Mouse (Mus musculus) embryo, embryonic 11 days (tissue): ENCODE measurements around the gene Cphx3.
"Not testable (repeated sequence)": the region's sequence is repeated elsewhere in the genome, so short reads cannot be mapped to it uniquely, and the experiment has no call there.

ENCODE experiments used
- DNase-seq: peaks from one replicate; pipeline ENCODE4 v3.0.0-alpha.2; 2015

Gene Cphx3

DNA sequence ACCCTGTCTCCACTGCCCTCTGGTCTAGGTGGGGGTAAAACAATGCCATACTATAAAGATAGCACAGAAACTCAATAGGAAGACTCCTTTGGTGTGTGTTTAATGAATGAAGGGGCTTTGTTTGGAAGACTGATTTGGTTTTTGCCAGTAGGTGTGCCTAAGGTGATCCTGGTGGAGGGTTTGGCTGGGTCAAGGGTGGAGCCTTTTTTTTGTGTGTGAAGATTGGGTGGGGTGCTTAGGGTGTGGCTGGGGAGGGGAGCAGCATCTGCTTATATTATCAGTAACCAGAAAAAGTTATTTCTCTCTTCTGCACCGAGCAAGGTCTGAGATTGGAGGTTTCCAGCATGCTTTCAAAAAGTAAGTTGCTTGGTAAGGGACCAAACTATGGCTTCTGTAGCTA is at the start of gene Cphx3:
TSS of gene Cphx3 (plus strand) at position 301 of the 400 bp plus-strand sequence.
- not testable (repeated sequence) for DNase-seq

DNA sequence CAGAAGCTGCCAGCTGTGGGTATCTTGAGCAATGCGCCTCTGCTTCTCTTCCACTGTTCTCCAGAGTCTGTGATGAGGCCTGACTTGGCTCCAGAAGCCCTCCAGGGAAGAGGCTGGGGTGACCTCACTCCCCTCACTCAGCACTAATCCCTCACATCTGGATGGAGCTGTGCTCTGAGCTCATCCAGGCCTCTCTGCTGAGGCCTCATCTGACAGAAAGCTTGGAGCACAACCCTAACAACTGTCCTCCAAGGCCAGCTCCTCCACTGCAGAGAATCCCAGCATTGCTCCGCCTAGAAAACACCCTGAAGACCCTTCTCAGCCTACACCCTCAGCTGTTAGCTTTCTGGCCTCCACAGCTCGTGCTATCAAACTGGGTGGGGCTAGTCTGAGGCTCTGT is 47.7 kb upstream of the Cphx3 start:
- DNase-seq: not testable (repeated sequence)

DNA sequence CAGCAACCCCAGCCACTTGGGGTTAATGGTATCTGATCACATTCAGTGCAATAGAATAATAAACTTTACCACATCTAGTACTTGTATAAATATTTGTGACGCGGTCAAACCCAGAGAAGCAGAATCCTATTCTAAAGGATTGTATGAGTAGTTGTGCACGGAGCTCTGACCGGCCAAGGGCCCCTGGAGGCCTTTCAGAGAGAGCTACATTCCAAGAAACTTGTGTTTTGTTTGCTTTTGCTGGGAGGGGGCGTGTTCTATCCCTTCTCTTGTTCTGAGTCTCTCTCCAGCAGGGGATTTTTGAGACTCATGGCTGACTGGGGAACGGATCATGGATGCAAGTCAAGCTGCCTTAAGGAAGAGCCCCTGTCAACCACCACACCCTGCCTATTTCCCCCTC is 46.7 kb upstream of the Cphx3 start:
- not testable (repeated sequence) for DNase-seq

DNA sequence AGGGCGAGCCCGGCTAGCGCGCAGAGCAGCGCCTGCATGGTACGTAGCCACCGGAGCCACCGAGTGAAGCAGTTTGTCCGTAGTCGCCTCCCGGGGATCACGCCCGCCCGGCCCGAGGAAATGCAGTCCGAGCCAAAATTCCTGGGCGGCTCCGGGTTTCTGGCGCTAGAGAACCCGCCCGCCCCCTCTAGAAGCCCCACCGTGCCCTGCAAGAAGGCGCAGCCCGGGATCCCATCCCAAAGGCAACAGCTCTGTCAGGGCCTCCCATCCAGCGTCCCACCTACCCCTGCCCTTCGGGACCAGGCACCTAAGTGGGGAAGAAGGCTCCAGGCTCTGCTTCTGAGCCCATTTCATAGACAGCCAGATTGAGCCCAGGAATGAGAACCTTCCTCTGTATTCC is 39.5 kb upstream of the Cphx3 start, which contains the start of gene Gm9780:
TSS of gene Gm9780 (minus strand) at position 101 of the 400 bp plus-strand sequence.
- not testable (repeated sequence) for DNase-seq

DNA sequence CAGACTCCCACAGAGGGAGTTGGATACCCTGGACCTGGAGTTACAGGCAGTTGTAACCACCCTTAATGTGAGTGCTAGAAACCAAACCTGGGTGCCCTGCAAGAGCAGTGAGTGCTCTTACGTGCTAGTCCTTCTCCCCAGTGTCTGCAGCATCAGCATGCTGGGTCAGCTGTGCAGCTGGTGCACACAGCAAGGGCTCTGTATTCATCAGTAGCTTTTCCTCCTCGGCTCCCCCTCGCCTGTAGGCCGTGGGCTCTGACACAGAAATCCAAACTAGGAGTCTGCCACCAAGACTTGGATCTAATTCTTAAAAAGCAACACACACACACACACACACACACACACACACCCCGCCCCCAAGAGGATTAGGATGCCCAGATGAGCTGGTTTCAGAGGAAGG is 37.1 kb upstream of the Cphx3 start:
- DNase-seq: not testable (repeated sequence)

DNA sequence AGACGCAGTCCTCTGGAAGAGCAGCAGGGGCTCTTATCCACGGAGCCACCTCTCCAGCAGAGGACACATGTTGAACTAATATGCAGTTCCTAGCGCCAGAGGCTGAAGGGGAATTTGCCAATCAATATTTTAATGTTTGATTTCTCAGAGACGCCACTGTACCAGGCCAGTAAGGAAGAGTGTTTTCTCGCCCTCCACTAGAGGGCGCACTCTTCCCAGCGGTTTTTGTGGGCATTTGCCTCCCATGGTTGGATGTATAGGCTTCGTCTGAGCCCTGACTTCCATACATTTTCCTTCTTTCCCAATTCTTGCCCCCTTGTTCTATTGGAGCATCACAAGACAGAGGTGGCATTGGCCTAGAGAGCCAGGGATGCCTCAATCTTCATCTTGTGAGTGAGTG is 35.1 kb upstream of the Cphx3 start:
- not testable (repeated sequence) for DNase-seq

DNA sequence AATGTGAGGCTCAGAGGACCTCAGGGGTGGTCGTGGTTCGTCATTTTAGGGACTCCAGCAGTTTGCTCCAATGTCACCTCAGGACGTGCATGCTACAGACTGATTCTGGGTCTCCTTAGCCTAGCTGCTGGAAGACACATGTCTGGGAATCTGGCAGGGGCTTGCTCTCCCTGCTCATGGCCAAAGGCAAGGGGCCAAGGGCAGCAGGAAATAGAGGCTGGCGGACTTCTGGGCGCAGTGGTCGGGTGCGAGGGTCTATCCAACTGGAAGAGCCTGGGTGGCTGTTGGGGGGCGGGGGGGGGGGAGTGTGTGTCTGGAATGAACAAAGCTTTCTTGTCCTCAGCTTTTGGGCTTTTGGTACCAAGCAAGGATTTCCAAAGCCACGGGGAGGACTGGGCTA is 33.3 kb upstream of the Cphx3 start:
- not testable (repeated sequence) for DNase-seq

DNA sequence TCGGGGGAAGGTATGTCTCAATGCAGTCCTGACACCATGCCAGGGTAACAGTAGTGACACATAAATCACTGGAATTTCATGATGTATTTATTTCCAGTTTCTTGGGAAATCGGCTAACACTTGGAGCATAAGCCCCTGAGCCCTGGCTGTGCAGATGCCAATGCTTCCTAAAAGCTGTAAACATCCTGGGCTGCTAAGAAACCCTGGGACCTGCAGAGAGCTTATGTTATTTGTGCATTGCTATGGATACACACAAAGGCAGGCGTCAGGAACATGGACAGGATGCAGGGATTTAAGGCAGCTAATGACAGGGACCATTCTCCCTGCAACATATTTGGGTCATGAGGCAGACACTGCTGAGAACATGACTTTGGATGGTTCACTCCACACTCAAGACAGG is 23.9 kb upstream of the Cphx3 start:
- DNase-seq: not testable (repeated sequence)

DNA sequence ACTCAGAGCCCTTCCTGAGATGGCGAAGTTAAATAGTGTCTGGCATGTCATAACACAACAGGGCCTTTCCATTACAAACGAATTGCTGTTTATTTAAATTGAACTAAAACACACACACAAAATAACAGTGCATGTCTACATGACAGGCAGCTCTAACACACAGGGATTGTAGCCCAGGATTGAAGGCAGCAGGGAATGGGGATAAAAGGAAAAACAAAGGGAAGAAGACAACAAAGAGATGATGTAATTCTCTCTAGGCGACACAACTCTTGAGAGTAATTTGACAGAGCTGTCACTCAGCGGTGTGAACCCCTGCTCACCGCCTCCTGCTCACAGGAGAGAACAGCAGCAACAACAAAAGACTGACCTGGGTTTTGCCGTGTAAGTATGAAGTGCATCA is 22.7 kb upstream of the Cphx3 start:
- not testable (repeated sequence) for DNase-seq

DNA sequence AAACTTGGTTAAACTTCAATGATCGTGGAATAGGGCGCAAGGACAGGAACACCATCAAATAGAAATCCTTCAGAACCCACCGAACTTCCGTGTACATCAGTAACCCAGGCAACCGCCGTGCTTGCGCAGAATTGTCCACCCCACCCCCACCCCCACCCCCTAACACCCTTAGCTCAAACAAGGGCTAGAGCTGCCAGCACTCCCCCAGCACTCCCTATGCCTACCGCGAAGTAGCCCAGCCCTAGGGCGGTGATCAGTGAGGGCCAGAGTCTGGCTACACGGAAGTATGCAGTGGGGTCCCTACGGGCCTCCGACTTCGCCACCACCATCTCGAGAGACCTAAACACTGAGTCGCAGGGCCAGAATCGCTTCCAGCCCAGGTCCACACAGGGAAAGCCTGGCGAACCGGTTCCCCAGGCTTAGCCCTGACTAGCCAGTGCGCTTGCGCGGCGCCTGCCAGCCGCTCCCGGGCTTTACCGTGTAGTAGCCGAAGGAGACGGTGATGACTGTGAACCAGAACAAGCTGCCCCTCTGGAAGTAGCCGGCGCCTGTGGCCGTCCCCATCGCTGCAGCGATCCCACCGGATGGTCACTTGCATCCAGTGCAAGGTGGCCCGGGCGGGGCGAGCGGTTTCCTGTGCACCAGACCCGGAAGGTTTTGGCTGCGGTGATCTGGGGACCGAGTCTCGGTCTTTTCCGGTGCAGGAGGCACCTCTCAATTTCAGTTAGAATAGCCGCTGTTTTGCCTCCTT is 15.3 kb upstream of the Cphx3 start:
- not testable (repeated sequence) for DNase-seq

DNA sequence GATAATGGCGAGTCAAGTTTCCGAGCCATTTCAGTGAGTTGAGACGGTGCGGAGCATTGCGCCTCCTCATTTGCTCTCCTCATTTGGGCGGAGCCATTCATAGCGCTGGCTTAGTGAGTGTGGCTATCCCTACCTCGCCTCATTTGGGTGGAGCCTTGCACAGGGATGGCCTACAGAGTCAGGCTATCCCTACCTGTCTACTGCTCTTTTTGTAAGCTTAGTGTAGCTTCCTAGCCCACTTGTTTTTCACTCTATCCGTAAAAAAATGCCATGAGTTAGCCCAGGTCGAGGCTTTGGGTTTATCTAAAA is 14.8 kb upstream of the Cphx3 start, which contains the start of gene Tmem254c:
TSS of gene Tmem254c (minus strand) at position 31 of the 309 bp plus-strand sequence.
- not testable (repeated sequence) for DNase-seq

DNA sequence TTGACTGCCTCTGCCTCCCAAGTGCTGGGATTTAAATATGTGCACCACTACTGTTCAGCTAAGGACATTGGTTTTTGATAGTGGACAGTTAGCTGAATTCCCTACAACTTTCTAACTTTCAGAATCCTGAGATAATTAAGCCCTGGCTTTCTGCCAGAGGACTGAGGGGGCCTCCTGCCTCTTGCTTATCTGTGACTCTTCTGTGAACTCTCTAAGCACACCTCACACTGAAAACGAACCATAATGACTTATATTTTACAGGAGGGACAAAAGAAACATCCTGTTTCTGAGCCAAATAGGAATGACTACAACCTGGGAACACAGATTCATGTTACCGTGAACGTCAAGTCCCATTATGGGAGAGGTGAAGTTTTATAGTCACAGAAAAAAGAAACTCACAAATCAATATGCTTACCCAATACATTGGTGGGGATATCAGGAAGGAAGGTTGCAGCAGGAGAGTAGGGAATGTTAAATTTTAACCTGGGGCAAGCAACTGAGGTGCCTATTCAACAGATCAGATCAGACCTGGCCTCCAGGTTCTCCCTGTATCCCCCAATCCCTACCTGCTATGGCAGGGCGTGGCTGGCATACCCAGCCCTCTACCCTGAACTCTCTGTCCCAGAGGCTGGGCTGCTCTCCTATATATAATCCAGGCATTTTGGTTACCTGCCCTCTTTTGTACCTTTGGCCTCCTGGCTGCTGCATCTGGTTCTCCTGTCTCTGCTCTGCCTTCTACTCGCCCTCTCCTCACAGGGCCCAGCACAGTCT is 5.3 kb upstream of the Cphx3 start:
- not testable (repeated sequence) for DNase-seq

DNA sequence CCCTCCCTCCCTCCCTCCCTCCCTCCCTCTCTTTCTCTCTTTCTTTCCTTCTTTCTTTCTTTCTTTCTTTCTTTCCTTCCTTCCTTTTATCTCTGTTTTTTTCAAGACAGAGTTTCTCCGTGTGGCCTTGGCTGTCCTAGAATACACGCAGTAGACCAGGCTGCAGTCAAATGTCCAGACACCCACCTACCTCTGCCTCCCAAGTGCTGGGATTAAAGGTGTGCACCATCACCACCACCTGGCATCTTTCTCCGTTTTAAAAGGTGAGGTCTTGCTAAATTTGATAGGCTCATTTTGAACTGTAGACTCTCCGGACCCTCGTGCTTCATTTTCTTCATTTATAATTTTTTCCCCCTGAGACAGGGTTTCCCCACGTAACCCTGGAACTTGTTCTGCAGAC is 881 bp upstream of the Cphx3 start, which contains the start of gene Cphx2:
TSS of gene Cphx2 (plus strand) at position 301 of the 400 bp plus-strand sequence.
- not testable (repeated sequence) for DNase-seq

DNA sequence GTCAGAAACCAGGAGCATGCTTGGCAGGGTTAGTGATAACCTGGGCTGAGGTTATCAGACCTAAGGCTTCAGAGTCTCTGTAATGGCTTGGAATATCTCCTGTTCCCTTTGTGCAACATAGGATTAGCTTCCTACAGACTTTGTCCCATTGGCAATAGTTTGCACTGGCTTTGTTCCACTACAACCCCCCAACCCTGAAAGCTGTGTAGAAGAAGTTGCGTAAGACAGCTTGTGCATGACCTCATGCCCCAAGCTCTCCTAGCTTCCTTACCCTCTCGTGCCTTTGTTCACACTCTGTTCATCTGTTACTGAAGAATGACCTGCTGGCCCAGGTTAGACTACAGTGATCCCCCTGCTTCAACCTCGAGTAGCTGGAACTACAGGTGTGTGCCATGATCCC is 15.5 kb downstream of the Cphx3 start:
- DNase-seq: not testable (repeated sequence)

DNA sequence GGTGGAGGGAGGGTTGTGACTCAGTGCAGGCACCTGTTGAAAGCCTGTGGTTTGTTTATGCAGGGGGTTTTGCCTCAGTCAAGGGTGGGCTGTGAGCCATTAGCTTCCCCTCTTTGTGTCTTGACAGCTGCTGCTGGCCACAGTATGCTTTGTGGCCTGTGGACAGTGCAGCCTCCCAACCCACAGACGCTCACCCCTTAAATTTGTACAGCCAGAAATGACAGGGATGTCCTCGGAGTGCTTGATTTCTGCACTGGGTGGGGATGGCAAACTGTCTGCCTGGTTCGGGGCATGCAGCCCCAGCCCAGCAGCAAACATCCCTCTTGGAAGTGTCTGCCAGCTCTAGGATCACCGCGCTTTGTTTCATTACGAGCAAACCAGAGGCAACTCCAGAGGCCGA is 36.1 kb downstream of the Cphx3 start, which contains the start of gene Duxbl2:
TSS of gene Duxbl2 (plus strand) at position 200 of the 400 bp plus-strand sequence.
- not testable (repeated sequence) for DNase-seq

DNA sequence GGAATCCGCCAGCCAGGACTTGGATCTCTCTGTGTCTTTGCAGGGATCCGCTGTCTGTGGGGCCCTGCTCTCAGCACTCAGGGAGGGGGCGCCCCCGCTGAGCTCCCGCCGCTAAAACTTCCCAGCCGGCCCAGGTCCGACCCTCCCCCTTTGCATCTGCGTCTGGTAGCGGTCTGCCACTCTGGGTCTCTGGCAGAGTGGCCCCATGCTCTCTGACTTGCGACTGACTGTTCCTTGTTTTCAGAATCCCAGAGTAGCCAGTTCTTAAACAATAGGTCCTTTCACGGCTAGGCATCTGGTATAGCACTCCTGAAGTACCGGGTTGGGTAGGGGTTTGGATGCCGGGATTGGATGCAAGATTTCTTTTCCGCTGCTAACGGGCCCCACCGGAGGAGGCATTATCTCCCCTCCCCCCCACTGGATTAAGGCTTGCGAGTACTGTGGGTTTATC is 36.5 kb downstream of the Cphx3 start:
- not testable (repeated sequence) for DNase-seq

DNA sequence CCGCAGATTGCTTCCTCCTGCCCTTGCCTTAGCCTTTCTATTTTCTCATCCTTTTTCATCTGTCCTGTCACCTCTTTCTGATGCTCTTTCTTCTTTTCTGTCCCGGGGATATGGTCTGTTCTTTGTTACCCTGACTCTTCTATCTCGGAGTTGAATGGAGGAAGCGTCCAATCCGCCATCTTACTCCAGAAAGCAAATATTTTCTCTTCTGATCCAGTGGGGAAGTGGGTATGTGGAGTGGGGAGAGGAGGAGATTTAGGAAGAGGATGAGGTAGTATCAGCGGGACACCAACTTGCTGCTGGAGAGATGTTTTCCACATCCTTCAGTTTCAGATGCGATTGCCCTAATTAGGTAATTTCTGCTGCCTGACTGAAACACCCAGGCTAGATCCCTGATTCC is 37.0 kb downstream of the Cphx3 start:
- DNase-seq: not testable (repeated sequence)

DNA sequence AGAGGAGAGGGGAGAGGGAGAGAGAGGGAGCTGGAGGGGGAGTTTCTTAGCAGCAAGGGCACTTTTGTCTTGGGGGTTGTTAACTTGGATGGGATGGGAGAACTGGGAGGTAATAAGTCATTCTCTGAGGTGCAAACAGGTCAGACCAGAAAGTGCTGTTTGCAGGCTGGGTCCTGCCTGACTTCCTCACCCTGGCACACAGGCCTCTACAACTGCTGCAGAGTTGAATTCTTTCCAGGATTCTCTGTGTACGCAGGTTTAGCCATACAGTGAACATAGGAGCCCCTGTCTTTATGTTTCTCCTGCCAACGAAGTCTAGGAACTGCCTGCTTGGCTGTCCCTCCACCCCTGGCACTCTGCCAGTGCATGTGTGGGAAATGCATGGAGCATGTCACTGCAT is 65.0 kb downstream of the Cphx3 start:
- not testable (repeated sequence) for DNase-seq

DNA sequence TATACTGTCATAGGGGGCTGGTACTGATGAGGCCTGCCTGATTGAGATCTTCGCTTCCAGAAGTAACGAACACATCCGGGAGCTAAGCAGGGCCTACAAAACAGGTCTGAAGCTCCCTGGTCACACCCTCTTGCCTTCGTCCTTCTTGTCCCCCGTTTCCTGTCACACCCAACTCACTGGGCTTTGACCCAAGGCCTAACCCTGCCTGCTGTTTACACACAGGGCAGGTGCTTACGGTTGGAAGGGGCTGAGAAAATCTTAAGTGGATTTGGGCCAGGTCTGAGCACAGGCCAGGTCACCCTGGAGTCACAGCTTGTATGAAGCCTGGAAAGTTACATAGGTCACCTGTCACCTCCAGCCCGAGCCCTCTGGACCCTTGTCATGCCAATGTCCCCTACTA is 73.9 kb downstream of the Cphx3 start:
- DNase-seq: not testable (repeated sequence)

DNA sequence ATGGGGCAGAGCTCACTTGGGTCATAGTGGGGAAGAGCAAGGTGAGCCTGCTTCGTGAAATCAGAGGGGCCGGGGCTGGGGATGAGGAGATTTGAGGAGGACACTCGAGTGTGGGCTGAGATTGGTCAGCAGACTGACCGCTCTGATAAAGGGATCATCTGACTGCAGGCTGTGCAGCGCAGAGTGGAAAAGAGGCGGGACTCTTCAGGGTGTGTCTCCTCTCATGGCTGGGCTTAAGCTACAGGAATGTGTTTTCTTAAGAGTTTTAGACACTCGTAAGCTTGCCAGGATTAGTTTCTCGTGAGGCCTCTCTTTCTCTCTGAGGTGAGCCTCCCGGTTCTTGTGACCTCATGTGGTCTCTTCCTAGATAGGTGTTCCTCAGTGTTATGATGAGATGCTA is 79.1 kb downstream of the Cphx3 start:
- DNase-seq: not testable (repeated sequence)

DNA sequence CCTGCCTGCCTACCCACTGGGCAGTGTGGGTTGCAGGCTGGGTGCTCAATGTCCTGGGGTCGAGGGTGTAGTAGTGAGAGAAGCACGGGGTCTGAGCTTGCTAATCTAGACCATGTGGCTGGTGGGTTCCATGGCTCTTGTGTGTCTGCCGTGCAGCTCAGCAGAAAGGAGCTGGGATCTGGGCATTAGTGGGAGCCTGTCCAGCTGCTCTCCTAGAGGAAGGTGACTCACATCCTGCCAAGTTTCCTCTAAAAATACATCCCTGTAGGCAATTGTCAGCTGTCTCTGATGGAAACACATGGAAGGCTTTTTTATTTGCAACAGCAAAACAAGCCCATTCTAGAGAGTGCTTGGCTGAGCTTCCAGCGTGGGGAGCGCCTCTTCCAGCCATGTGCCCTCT is 80.3 kb downstream of the Cphx3 start:
- DNase-seq: not testable (repeated sequence)

DNA sequence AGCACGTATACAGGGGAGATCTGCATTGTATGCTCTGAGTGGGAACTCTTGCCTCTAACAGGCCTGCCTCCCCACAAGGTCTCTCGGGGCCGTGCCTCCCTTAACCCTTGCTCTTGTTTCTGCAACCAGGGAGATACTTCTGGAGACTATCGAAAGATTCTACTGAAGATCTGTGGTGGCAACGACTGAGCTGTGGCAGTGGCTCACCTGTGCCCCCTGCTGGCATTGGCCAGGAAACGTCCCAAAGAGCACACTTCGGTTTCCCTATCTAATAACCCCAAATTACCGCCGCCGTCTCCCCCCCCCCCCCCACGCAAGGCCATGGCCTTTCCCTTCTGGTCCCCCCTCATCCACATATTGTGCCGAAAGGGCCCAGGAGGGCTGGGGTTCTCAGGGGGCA is 83.2 kb downstream of the Cphx3 start:
- not testable (repeated sequence) for DNase-seq

DNA sequence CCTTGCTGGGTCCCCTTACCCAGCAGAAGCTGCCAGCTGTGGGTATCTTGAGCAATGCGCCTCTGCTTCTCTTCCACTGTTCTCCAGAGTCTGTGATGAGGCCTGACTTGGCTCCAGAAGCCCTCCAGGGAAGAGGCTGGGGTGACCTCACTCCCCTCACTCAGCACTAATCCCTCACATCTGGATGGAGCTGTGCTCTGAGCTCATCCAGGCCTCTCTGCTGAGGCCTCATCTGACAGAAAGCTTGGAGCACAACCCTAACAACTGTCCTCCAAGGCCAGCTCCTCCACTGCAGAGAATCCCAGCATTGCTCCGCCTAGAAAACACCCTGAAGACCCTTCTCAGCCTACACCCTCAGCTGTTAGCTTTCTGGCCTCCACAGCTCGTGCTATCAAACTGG is 91.9 kb downstream of the Cphx3 start:
- DNase-seq: not testable (repeated sequence)

DNA sequence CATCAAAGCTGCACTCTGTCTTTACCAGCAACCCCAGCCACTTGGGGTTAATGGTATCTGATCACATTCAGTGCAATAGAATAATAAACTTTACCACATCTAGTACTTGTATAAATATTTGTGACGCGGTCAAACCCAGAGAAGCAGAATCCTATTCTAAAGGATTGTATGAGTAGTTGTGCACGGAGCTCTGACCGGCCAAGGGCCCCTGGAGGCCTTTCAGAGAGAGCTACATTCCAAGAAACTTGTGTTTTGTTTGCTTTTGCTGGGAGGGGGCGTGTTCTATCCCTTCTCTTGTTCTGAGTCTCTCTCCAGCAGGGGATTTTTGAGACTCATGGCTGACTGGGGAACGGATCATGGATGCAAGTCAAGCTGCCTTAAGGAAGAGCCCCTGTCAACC is 92.9 kb downstream of the Cphx3 start:
- not testable (repeated sequence) for DNase-seq
